Mouse (Mus musculus) lung, adult 2 months (tissue): ENCODE data around the gene Cnga1.

Experiments used
- CTCF ChIP-seq: fragments of 200-500 bp; IDR thresholded peaks from 2 replicates; pipeline ENCODE4 v1.5.1; 2011; ENCODE audit warnings: mild to moderate bottlenecking, low read length, control low read depth; ENCODE audit not compliant: insufficient read depth
- POLR2A ChIP-seq: fragments of 200-500 bp; IDR thresholded peaks from 2 replicates; pipeline ENCODE4 v1.6.1; 2011; ENCODE audit warnings: low read depth, mild to moderate bottlenecking, control low read depth, low read length, borderline replicate concordance; ENCODE audit errors: extremely low read depth

GRCm38 (mm10) chr5:72671017-72671699, 27.1 kb upstream of the Cnga1 start:
- no peak for TF ChIP-seq POLR2A
- TF ChIP-seq CTCF, result no peak
